Mouse (Mus musculus): Measurements from ENCODE around the gene Foxl1. TPM values are rescaled to one million over a fixed set of nuclear protein-coding genes. Genes with fewer than 3 reads are reported as not detected.

Gene Foxl1
- polyA plus RNA-seq, 1 experiment from 2014 or later = 0.70 TPM

- Histone ChIP-seq H3K4me2 (no peak overlapping the region), H3K9me3 (no peaks in the 10 kb centered on the region), H3K27ac (replicated peaks) (no peak overlapping the region), H3K4me3 (no peak overlapping the region), H3K4me1 (replicated peaks) (peaks cover 21% of the 10 kb centered on the region), H3K27me3 (peaks cover 31% of the 10 kb centered on the region), H3K36me3 (no peaks in the 10 kb centered on the region), H3K9ac (no peak overlapping the region)
- 0 out of 2 replicates have a peak, but pooled peaks have one; percentile 18 for ATAC-seq (ENCODE audit: low read depth)
- 64% methylated on average over 8 of the region's 8 CpGs for WGBS
These were observed 47.9 kb downstream of the Foxl1 start for GRCm38 (mm10) chr8:121175540-121176090.

- Histone ChIP-seq H3K4me2 (no peak overlapping the region), H3K4me3 (no peak overlapping the region), H3K27ac (replicated peaks) (no peak overlapping the region), H3K9me3 (no peaks in the 10 kb centered on the region), H3K9ac (no peak overlapping the region), H3K36me3 (no peaks in the 10 kb centered on the region), H3K4me1 (replicated peaks) (peaks cover 28% of the 10 kb centered on the region), H3K27me3 (peaks cover 31% of the 10 kb centered on the region)
- 33% methylated on average over 3 of the region's 3 CpGs for whole genome bisulfite sequencing
- peak; percentile 57; the same call in 1 of the 2 replicates for ATAC-seq (ENCODE audit: low read depth)
These were observed 48.6 kb downstream of the Foxl1 start for GRCm38 (mm10) chr8:121176291-121176690.

Small RNA genes within 50 kb of the gene (microRNA-seq; reads per million reads assigned to microRNA genes)
- gene Gm27530 = not detected

Other genes starting within 250 kb of the Foxl1 start
- 1.2 and 2.1 TPM in 2 replicates for gene Foxf1, start 43.6 kb upstream of the Foxl1 start, polyA plus RNA-seq (2015; fragmentation: Nextera tagmentation; extraction: Ambion mirVana)
- gene Mthfsd, start 19.5 kb upstream of the Foxl1 start, polyA plus RNA-seq (2015; fragmentation: Nextera tagmentation; extraction: Ambion mirVana) = 50.6 and 53.8 TPM in 2 replicates
- gene Foxc2, start 11.8 kb upstream of the Foxl1 start, polyA plus RNA-seq (2015; fragmentation: Nextera tagmentation; extraction: Ambion mirVana) = 6.5 and 7.6 TPM in 2 replicates

Measured in neural tube, embryonic 13.5 days (tissue).